Mouse (Mus musculus): ENCODE measurements around the gene Tinagl1.

The Tinagl1 gene

GRCm38 (mm10) chr4:130175072-130175711 lies at the start of gene Tinagl1:
Tinagl1 (minus strand) TSS chr4:130175122.
- ChIA-PET POLR2A (interaction anchor here (0.5 to 2.6 kb wide), 62 partner anchors 8 to 539 kb away, joined by 3 to 17 read pairs (median 3); partner anchors contain the start of genes Pef1 (in 3 of the 4), Fabp3 (in 1 of the 4), Gm10570 (in 1 of the 4) and Hcrtr1 (in 1 of the 4)), CTCF (interaction anchor here (0.6 to 2.7 kb wide), 29 partner anchors 8 to 718 kb away, joined by 3 to 15 read pairs (median 4); partner anchors contain the start of genes Hcrtr1 (in 1 of the 4) and Pef1 (in 1 of the 4))

- ChIA-PET CTCF (interaction anchor here in 2 of 4 experiments (0.7 to 1.2 kb wide), 2 partner anchors 17 to 318 kb away, joined by 3 to 4 read pairs; no protein-coding TSS in a partner anchor), POLR2A (interaction anchor here in 3 of 4 experiments (0.7 to 2.3 kb wide), 3 partner anchors 17 to 122 kb away, joined by 3 to 8 read pairs (median 5); no protein-coding TSS in a partner anchor)
These were observed 49.1 kb upstream of the Tinagl1 start for GRCm38 (mm10) chr4:130224071-130224470.

- ChIA-PET CTCF (interaction anchor here in 3 of 4 experiments (1.2 to 1.9 kb wide), 6 partner anchors 18 to 120 kb away, joined by 3 to 7 read pairs (median 3); no protein-coding TSS in a partner anchor), POLR2A (interaction anchor here in 2 of 4 experiments (0.6 to 2.3 kb wide), 9 partner anchors 8 to 482 kb away, joined by 3 to 8 read pairs (median 3); partner anchors contain the start of genes Snrnp40 (in 1 of the 2) and Zcchc17 (in 1 of the 2))
These were observed 47.3 kb upstream of the Tinagl1 start, which contains the start of gene Gm853 for GRCm38 (mm10) chr4:130222179-130222578. Gm853 (minus strand) TSS chr4:130222401.

GRCm38 (mm10) chr4:130220176-130220575 lies 45.3 kb upstream of the Tinagl1 start:
- POLR2A ChIA-PET: interaction anchor here in 1 of 4 experiments (0.6 kb wide), 1 partner anchor 524 kb away, joined by 3 read pairs; no protein-coding TSS in a partner anchor
- CTCF ChIA-PET: interaction anchor here in 1 of 4 experiments (0.7 kb wide), 1 partner anchor 18 kb away, joined by 3 read pairs; no protein-coding TSS in a partner anchor

GRCm38 (mm10) chr4:130215392-130215791 lies 40.5 kb upstream of the Tinagl1 start:
- POLR2A ChIA-PET: interaction anchor here in 2 of 4 experiments (1.1 to 4.1 kb wide), 3 partner anchors 15 to 94 kb away, joined by 3 to 14 read pairs (median 6); partner anchors contain the start of genes Fabp3 (in 1 of the 2) and Gm10570 (in 1 of the 2)
- CTCF ChIA-PET: interaction anchor here in 2 of 4 experiments (0.5 to 1.0 kb wide), 3 partner anchors 26 to 1869 kb away, joined by 3 to 5 read pairs (median 3); no protein-coding TSS in a partner anchor

GRCm38 (mm10) chr4:130213857-130214256 lies 38.9 kb upstream of the Tinagl1 start:
- ChIA-PET POLR2A (interaction anchor here in 2 of 4 experiments (1.2 to 4.1 kb wide), 5 partner anchors 9 to 95 kb away, joined by 3 to 14 read pairs (median 4); partner anchors contain the start of genes Fabp3 (in 1 of the 2), Gm10570 (in 1 of the 2) and Gm853 (in 1 of the 2)), CTCF (interaction anchor here (0.5 to 1.4 kb wide), 4 partner anchors 15 to 25 kb away, joined by 3 to 4 read pairs (median 3); no protein-coding TSS in a partner anchor)

- ChIA-PET POLR2A (interaction anchor here in 2 of 4 experiments (0.6 to 4.1 kb wide), 5 partner anchors 9 to 96 kb away, joined by 3 to 14 read pairs (median 4); partner anchors contain the start of genes Gm853 (in 2 of the 2), Fabp3 (in 1 of the 2) and Gm10570 (in 1 of the 2)), CTCF (interaction anchor here in 3 of 4 experiments (0.5 to 1.4 kb wide), 3 partner anchors 15 to 25 kb away, joined by 3 to 4 read pairs (median 3); no protein-coding TSS in a partner anchor)
These were observed 38.3 kb upstream of the Tinagl1 start for GRCm38 (mm10) chr4:130213197-130213596.

GRCm38 (mm10) chr4:130212421-130212820 lies 37.5 kb upstream of the Tinagl1 start:
- ChIA-PET CTCF (interaction anchor here in 2 of 4 experiments (0.5 to 0.6 kb wide), 2 partner anchors 275 to 354 kb away, joined by 3 to 4 read pairs; no protein-coding TSS in a partner anchor), POLR2A (interaction anchor here in 2 of 4 experiments (0.6 to 4.1 kb wide), 4 partner anchors 10 to 97 kb away, joined by 3 to 14 read pairs (median 4); partner anchors contain the start of genes Fabp3 (in 1 of the 2), Gm10570 (in 1 of the 2) and Gm853 (in 1 of the 2))

- POLR2A ChIA-PET: interaction anchor here in 2 of 4 experiments (1.0 to 1.5 kb wide), 2 partner anchors 11 to 73 kb away, joined by 3 read pairs; partner anchors contain the start of gene Gm853 (in 1 of the 2)
- CTCF ChIA-PET: no interaction called here
These were observed 36.9 kb upstream of the Tinagl1 start for GRCm38 (mm10) chr4:130211870-130212269.

GRCm38 (mm10) chr4:130198694-130199670 lies 24.1 kb upstream of the Tinagl1 start:
- ChIA-PET CTCF (interaction anchor here (0.5 to 2.0 kb wide), 73 partner anchors 8 to 1626 kb away, joined by 3 to 23 read pairs (median 3); partner anchors contain the start of genes Pef1 (in 2 of the 4), Gm853 (in 1 of the 4), Hcrtr1 (in 1 of the 4) and Snrnp40 (in 1 of the 4)), POLR2A (interaction anchor here in 3 of 4 experiments (0.6 to 2.4 kb wide), 36 partner anchors 10 to 1422 kb away, joined by 3 to 7 read pairs (median 3); partner anchors contain the start of genes Pef1 (in 3 of the 3), Tinagl1 (in 2 of the 3), Fabp3 (in 1 of the 3) and Gm10570 (in 1 of the 3))

GRCm38 (mm10) chr4:130196542-130196941 lies 21.6 kb upstream of the Tinagl1 start:
- CTCF ChIA-PET: interaction anchor here in 3 of 4 experiments (0.5 to 1.1 kb wide), 4 partner anchors 55 to 1038 kb away, joined by 3 to 7 read pairs (median 4); no protein-coding TSS in a partner anchor
- POLR2A ChIA-PET: interaction anchor here in 2 of 4 experiments (0.7 to 1.4 kb wide), 4 partner anchors 94 to 436 kb away, joined by 3 to 4 read pairs (median 4); partner anchors contain the start of genes Pef1 (in 1 of the 2), Snrnp40 (in 1 of the 2) and Zcchc17 (in 1 of the 2)

GRCm38 (mm10) chr4:130195924-130196323 lies 21.0 kb upstream of the Tinagl1 start:
- POLR2A ChIA-PET: interaction anchor here in 1 of 4 experiments (1.0 to 1.4 kb wide), 3 partner anchors 74 to 164 kb away, joined by 3 to 4 read pairs (median 3); partner anchors contain the start of genes Pef1, Snrnp40 and Zcchc17
- CTCF ChIA-PET: interaction anchor here in 1 of 4 experiments (0.9 kb wide), 1 partner anchor 396 kb away, joined by 3 read pairs; no protein-coding TSS in a partner anchor

- CTCF ChIA-PET: interaction anchor here in 1 of 4 experiments (0.5 to 1.1 kb wide), 2 partner anchors 29 to 85 kb away, joined by 3 to 6 read pairs; no protein-coding TSS in a partner anchor
- POLR2A ChIA-PET: interaction anchor here in 2 of 4 experiments (0.6 to 2.1 kb wide), 3 partner anchors 17 to 1134 kb away, joined by 3 to 5 read pairs (median 3); partner anchors contain the start of genes Rnf19b (in 1 of the 2), Snrnp40 (in 1 of the 2), Tinagl1 (in 1 of the 2) and Zcchc17 (in 1 of the 2)
These were observed 17.3 kb upstream of the Tinagl1 start for GRCm38 (mm10) chr4:130192266-130192665.

GRCm38 (mm10) chr4:130189606-130190005 lies 14.7 kb upstream of the Tinagl1 start:
- ChIA-PET CTCF (interaction anchor here (0.5 to 2.3 kb wide), 83 partner anchors 9 to 585 kb away, joined by 3 to 21 read pairs (median 4); partner anchors contain the start of genes Pef1 (in 3 of the 4), Tinagl1 (in 3 of the 4) and Hcrtr1 (in 2 of the 4)), POLR2A (interaction anchor here in 3 of 4 experiments (0.6 to 2.8 kb wide), 15 partner anchors 11 to 230 kb away, joined by 3 to 7 read pairs (median 3); partner anchors contain the start of genes Pef1 (in 2 of the 3) and Tinagl1 (in 2 of the 3))

GRCm38 (mm10) chr4:130188806-130189297 lies 13.9 kb upstream of the Tinagl1 start:
- ChIA-PET POLR2A (interaction anchor here in 3 of 4 experiments (0.6 to 2.8 kb wide), 18 partner anchors 10 to 494 kb away, joined by 3 to 7 read pairs (median 4); partner anchors contain the start of genes Pef1 (in 2 of the 3) and Tinagl1 (in 2 of the 3)), CTCF (interaction anchor here (0.5 to 2.3 kb wide), 82 partner anchors 10 to 584 kb away, joined by 3 to 21 read pairs (median 4); partner anchors contain the start of genes Hcrtr1 (in 3 of the 4), Pef1 (in 3 of the 4) and Tinagl1 (in 3 of the 4))

Data from embryonic stem cell, embryonic (primary cell).